Mouse (Mus musculus) midbrain, embryonic 12.5 days (tissue): ENCODE results near the gene Ttll9. TPM values are rescaled to one million over a fixed set of nuclear protein-coding genes. Genes with fewer than 3 reads are reported as not detected.

ENCODE experiments used
- ATAC-seq: fragments of 200-750 bp; cut with Nextera tagmentation; 2 replicates; pipeline ENCODE4 v1.8.0; 2017; ENCODE audit warnings: low read depth, moderate TSS enrichment, moderate library complexity; ENCODE audit not compliant: low FRiP score
- H3K27ac ChIP-seq: fragments of 300-500 bp; sonication (generic); replicated peaks from 2 replicates; pipeline ENCODE4 v1.5.1; 2016; ENCODE audit warnings: mild to moderate bottlenecking
- H3K27me3 ChIP-seq: fragments of 300-500 bp; sonication (generic); 2 replicates; pipeline ENCODE4 v1.6.1; 2016; ENCODE audit warnings: mild to moderate bottlenecking
- H3K36me3 ChIP-seq: fragments of 300-500 bp; sonication (generic); 2 replicates; pipeline ENCODE4 v1.6.1; 2016
- H3K4me1 ChIP-seq: fragments of 300-500 bp; sonication (generic); 2 replicates; pipeline ENCODE4 v1.6.1; 2016
- H3K4me2 ChIP-seq: fragments of 300-500 bp; sonication (generic); replicated peaks from 2 replicates; pipeline ENCODE4 v1.6.1; 2016; ENCODE audit warnings: mild to moderate bottlenecking, moderate library complexity
- H3K4me3 ChIP-seq: fragments of 300-500 bp; sonication (generic); 2 replicates; pipeline ENCODE4 v1.5.1; 2016; ENCODE audit warnings: mild to moderate bottlenecking
- H3K9ac ChIP-seq: fragments of 300-500 bp; sonication (generic); replicated peaks from 2 replicates; pipeline ENCODE4 v1.6.1; 2016; ENCODE audit warnings: mild to moderate bottlenecking, moderate library complexity
- H3K9me3 ChIP-seq: fragments of 300-500 bp; sonication (generic); 2 replicates; pipeline ENCODE4 v1.6.1; 2016; ENCODE audit warnings: mild to moderate bottlenecking
- WGBS: fragments of 180-500 bp; shearing (Covaris S2); methylation state at CpG from one replicate; pipeline ENCODE4 v1.1.7; 2016; 5-methylcytosine and 5-hydroxymethylcytosine counted together
- polyA plus RNA-seq: library from polyadenylated mRNA; unstranded; fragments of >200 nt; fragmentation: Nextera tagmentation; extraction: Ambion mirVana; gene quantifications from 2 replicates; pipeline ENCODE4 v1.2.1, GENCODE M21; 2016

The Ttll9 gene
- polyA plus RNA-seq, 1 experiment from 2014 or later, result 1.7 TPM

DNA sequence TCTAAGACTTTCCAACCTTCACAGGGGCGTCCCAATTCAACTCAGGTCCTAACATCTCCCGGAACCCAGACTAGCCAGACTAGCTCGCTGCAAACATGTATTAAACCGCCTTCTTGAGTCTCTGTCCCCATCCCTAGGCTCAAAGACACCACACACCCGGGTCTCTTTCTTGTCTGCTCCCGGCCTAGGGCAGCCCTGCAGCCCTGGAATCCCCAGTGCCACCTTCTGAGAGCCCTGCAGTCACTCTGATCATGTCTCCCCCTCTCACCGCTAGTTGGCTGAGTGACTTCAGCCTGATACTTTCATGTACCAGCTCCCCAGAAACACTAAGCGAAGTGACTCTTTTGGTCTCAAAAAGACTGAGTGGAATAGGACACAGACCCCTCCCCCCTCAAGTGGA is 18.7 kb upstream of the Ttll9 start:
- Histone ChIP-seq H3K27me3 (peaks cover 93% of the 10 kb centered on the region), H3K4me3 (peak overlapping the region; percentile 50), H3K9me3 (no peaks in the 10 kb centered on the region), H3K4me2 (peak overlapping the region; percentile 91), H3K36me3 (no peaks in the 10 kb centered on the region), H3K27ac (no peak overlapping the region), H3K4me1 (peaks cover 14% of the 10 kb centered on the region), H3K9ac (0 out of 2 replicates have a peak overlapping the region, but pooled peaks have one; percentile 54)
- WGBS, result 7% methylated on average over 8 of the region's 8 CpGs
- no peak for ATAC-seq

DNA sequence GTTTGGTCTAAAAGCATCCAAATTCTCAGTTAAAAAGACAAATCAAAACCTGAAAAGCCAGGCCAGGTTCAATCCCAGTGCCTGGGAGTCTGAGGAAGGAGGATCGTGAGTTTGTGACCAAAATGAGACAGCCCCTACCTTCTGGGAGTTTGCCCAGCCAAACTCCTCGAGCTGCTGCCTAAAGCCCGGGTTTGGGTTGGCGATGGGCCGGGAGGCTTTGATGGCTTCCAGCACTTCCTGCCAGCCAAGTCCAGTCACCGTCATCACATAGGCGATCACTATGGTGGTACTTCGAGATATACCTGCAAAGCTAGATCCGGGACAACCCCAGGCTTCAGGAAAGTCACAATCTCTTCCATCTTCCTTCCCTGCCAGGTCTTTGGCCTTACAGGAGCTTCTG is 18.3 kb upstream of the Ttll9 start:
- no peak overlapping the region for H3K9ac ChIP-seq
- H3K27ac ChIP-seq, result no peak overlapping the region
- no peak for ATAC-seq
- WGBS, result 63% methylated on average over 9 of the region's 9 CpGs
- H3K36me3 ChIP-seq, result no peaks in the 10 kb centered on the region
- no peaks in the 10 kb centered on the region for H3K9me3 ChIP-seq
- H3K4me3 ChIP-seq, result no peak overlapping the region
- H3K4me2 ChIP-seq, result no peak overlapping the region
- H3K4me1 ChIP-seq, result peaks cover 14% of the 10 kb centered on the region
- peaks cover 93% of the 10 kb centered on the region for H3K27me3 ChIP-seq

DNA sequence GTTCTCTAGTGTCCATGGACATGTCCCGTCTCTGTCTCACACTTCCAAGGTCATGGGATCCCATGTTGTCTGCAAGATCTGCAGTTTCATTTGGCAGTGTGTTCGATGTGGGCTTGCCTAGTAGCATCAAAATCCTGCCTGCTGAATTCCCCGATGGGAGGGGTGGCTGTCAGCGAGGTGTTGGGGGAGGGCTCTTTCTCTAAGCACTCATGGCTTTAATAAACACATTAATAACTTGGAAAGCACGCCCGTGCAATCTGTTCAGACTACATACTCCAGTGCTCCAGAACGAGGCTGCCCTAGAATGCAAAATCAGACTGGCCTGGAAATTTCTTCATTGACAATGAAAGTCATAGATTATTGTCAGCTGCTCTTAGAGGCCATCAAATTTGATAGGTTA is 15.2 kb upstream of the Ttll9 start:
- Histone ChIP-seq H3K27ac (no peak overlapping the region), H3K9me3 (no peaks in the 10 kb centered on the region), H3K27me3 (peaks cover 92% of the 10 kb centered on the region), H3K9ac (no peak overlapping the region), H3K4me1 (peaks cover 23% of the 10 kb centered on the region), H3K4me2 (no peak overlapping the region), H3K4me3 (no peak overlapping the region), H3K36me3 (no peaks in the 10 kb centered on the region)
- 75% methylated on average over 7 of the region's 7 CpGs for WGBS
- no peak for ATAC-seq

DNA sequence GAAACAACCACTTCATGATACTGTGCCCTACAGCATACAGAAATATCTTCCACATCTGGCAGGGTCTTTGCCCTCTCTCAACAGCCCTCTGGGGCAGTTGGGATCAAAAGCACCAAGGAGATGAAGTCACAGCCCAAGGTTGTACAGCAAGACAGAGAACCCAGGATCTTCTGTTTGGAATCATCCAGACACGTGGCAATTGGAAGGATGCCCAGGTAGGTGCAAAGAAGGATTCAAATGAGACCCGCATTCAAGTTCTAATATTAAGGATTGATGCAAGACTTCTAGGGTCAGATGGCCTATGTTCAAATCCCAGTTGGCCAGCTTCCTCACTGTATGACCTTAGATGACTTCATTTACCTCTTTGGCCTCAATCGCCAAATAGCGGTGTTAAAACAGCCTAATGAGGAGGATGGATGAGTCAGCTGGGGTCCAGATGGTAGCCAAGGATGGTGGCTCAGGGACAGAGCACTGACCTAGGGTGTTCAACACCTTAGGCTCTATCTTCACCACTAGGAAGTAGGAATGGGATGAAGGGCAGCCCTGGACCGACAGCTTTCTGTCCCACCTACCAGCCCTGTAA is 13.8 kb upstream of the Ttll9 start:
- no peak overlapping the region for H3K27ac ChIP-seq
- H3K4me1 ChIP-seq, result peaks cover 15% of the 10 kb centered on the region
- H3K36me3 ChIP-seq, result no peaks in the 10 kb centered on the region
- no peak overlapping the region for H3K9ac ChIP-seq
- H3K9me3 ChIP-seq, result no peaks in the 10 kb centered on the region
- WGBS, result 88% methylated on average over 5 of the region's 5 CpGs
- peaks cover 86% of the 10 kb centered on the region for H3K27me3 ChIP-seq
- ATAC-seq, result no peak
- H3K4me3 ChIP-seq, result no peak overlapping the region
- H3K4me2 ChIP-seq, result no peak overlapping the region

DNA sequence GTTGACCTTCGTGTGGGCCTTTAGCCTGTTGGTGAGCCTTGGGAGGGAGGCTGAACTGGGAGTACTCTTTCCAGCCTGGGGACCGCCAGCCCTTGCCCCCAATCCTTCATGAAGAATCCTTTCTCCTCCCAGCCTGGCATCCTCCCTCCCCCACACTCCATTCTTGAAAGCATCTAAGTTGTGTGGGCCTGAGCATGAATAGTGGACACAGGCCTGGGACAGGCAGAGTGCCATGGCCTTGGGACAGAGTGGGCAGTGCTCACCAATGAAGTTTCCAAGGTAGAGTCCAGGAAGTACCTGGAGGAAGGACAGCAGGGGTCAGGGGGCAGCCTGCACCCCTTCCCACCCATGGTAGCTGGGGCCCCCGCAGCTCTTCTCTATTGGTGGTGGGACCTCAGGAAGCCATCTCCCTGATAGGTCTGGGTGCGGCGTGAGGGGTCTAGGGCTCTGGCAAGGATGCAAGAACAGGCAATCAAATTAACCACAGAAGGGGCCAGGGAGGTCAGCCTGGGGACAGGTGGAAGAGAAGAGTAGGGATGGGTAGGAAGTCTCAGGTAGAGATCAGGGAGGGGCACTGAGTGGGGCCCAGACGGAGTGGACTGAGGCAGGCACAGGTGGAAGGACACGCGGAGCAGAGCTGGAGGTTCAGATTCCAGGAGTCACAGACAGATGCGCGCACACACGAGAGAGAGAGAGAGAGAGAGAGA is 11.8 kb upstream of the Ttll9 start:
- peak; percentile 10; the same call in 1 of the 2 replicates for ATAC-seq
- Histone ChIP-seq H3K9ac (0 out of 2 replicates have a peak overlapping the region, but pooled peaks have one; percentile 78), H3K4me2 (peak overlapping the region; percentile 98), H3K4me1 (peaks cover 13% of the 10 kb centered on the region; the same call in 1 of the 2 replicates), H3K9me3 (no peaks in the 10 kb centered on the region), H3K36me3 (no peaks in the 10 kb centered on the region), H3K27ac (no peak overlapping the region), H3K27me3 (peaks cover 72% of the 10 kb centered on the region), H3K4me3 (peak overlapping the region; percentile 66)
- WGBS, result 46% methylated on average over 11 of the region's 11 CpGs

DNA sequence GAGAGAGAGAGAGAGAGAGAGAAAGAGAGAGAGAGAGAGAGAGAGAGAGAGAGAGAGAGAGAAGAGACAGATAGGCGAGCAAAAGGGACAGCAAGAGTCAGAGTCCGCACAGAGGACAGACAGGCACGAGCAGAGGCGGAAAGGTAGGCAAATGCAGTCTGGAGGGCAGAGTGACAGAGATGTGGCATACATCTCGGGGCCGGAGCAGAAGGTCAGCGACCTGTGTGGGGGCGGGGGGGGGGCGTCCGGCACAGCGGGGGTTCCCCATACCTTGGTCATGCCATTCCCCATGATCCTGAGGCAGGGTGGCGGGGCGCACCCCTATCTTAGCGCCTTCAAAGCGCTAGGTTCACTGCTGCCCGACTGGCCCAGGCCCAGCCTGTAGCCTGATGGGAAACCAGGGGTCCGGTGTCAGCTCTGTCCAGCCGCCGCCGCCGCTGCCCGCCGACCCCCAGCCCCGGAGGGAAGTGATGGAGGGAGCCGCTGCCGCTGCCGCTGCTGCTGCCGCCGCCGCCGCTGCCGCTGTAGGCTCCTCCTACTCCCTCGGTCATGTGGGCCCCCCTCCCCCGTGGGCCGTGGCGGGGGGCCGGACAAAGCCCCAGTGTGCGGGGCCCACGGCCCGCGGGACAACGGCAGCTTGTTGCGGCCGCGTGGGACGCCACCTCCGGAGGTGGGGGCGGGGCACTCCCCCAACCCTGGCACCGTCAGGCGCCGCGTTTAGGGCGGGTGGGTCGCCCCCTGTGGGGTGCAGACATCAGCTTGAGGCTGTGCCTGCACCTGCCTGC is 11.0 kb upstream of the Ttll9 start, which contains the start of gene Dusp15:
Dusp15 (minus strand) TSS at position 634 of the 785 bp plus-strand sequence.
- Histone ChIP-seq H3K4me1 (peaks cover 13% of the 10 kb centered on the region; the same call in 1 of the 2 replicates), H3K4me2 (peak within 1 kb of the TSS; percentile 98), H3K9ac (peak within 1 kb of the TSS; percentile 78), H3K27me3 (peaks cover 65% of the 10 kb centered on the region), H3K4me3 (peak within 1 kb of the TSS; percentile 66), H3K27ac (peak within 1 kb of the TSS; percentile 27), H3K9me3 (no peaks in the 10 kb centered on the region), H3K36me3 (no peaks in the 10 kb centered on the region)
- ATAC-seq, result peak; percentile 79
- WGBS, result 2% methylated on average over 53 of the region's 54 CpGs

DNA sequence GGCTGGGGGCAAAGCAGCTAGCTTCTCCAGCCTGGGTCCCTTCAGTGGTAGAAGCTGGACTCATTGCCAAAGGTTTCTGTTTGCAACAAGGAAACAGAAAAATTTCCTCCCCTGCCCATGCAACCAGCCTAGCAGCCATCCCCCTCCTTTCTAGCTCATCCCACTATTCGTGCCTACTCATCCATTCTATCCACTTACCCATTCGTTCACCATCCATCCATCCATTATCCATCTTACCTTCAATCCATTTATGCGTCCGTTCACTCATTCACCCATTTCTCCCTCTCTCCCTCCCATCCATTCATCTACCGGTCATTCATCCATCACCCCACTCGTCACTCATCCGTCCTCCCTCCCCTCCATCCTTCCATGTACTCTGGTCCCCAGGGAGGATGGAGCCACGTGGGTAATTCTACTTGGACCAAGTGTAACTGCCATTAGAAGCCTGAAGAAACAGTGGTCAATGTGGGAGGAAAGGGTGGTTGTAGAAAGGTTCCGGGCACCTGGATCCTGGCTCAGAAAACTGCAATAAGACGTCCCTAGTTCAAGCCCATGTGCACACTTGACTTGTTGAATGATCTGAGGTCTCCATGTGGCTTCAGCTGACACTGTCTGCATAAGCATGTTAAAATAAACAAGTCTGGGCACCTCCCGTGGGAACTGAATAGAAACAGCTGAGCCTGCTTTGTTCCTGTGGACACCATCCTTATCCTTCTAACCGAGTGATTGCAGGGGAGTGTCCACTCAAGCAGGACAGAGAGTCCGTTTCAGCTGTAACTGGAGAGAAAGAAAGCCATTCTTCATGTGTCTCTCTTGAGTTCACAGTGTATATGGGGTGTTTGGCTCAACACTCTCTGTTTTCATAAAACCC is 10.2 kb upstream of the Ttll9 start:
- Histone ChIP-seq H3K27me3 (peaks cover 56% of the 10 kb centered on the region), H3K27ac (peak overlapping the region; percentile 27)
- WGBS, result 13% methylated on average over 13 of the region's 13 CpGs

DNA sequence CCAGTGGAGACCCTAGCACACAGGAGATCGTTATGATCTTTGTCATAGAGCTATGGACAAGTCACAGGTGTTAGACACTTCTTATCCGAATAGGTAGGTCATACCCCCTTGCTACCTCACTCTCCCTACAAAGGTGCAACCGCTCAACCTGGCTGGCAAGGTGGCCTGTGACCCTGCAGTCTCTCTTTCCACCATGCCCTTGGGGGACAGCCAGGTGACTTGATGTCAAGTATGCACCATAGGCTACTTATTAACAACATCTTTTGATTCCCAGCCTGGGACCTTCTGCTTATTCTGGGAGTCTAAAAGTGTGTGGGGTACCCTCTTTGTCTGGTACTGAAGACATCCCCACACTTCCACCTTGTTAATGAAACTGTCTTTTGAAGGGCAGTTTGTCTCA is 4.2 kb upstream of the Ttll9 start:
- H3K36me3 ChIP-seq, result no peaks in the 10 kb centered on the region
- ATAC-seq, result no peak
- H3K9me3 ChIP-seq, result no peaks in the 10 kb centered on the region
- no peak overlapping the region for H3K4me2 ChIP-seq
- 78% methylated on average over 3 of the region's 3 CpGs for WGBS
- H3K4me1 ChIP-seq, result no peaks in the 10 kb centered on the region
- no peak overlapping the region for H3K4me3 ChIP-seq
- no peak overlapping the region for H3K9ac ChIP-seq
- no peak overlapping the region for H3K27ac ChIP-seq
- peaks cover 13% of the 10 kb centered on the region for H3K27me3 ChIP-seq

More for the DNA sequence above, 10.2 kb upstream of the Ttll9 start:
- Histone ChIP-seq H3K36me3 (no peaks in the 10 kb centered on the region), H3K9ac (peak overlapping the region; percentile 78), H3K4me3 (peak overlapping the region; percentile 66), H3K4me2 (peak overlapping the region; percentile 98), H3K4me1 (peaks cover 13% of the 10 kb centered on the region; the same call in 1 of the 2 replicates), H3K9me3 (no peaks in the 10 kb centered on the region)
- 0 out of 2 replicates have a peak, but pooled peaks have one; percentile 13 for ATAC-seq

DNA sequence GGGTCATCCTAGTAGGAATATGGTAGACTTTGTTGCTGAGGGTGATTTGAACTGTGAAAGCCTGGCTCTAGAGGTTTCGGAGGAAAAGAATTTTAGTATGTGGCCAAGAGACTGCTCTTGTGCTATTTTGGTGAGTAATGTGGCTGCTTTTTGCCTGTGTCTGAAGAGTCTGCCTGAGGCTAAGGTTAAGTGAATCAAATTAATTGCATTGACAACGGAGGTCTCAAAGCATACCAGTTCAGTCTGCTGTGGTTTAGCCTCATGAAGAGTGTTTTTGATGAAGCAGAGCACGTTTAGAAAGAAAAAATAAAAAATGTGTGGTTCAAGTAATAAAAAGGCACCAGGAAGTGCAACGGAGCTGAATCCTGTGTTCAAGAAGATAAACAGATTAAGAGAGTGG is 3.3 kb downstream of the Ttll9 start:
- H3K4me3 ChIP-seq, result no peak overlapping the region
- no peak overlapping the region for H3K4me2 ChIP-seq
- WGBS, result 67% methylated on average over 4 of the region's 4 CpGs
- no peaks in the 10 kb centered on the region for H3K27me3 ChIP-seq
- H3K9ac ChIP-seq, result no peak overlapping the region
- H3K4me1 ChIP-seq, result no peaks in the 10 kb centered on the region
- H3K36me3 ChIP-seq, result no peaks in the 10 kb centered on the region
- no peak for ATAC-seq
- no peaks in the 10 kb centered on the region for H3K9me3 ChIP-seq
- no peak overlapping the region for H3K27ac ChIP-seq

DNA sequence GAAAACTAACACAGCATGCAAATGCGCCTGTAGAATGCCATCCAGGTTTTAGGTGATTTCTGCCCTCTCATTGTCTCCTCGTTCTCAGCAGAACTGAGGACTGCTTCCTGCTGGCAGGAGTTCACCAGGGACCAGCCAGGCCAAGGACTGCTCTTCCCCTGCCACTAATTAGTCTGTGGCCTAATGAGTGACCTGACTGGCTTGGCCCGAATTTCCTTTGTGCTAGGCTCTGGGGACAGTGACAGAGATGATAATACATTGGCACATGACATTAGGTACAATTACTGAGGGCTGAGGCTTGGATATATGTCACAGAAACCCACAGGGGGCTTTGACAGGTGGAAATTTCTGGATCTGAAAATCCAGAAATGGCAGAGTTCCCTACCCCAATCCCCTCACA is 14.7 kb downstream of the Ttll9 start:
- H3K4me1 ChIP-seq, result no peaks in the 10 kb centered on the region
- H3K4me3 ChIP-seq, result no peak overlapping the region
- H3K27me3 ChIP-seq, result 0 out of 2 replicates have a peak, but pooled peaks cover under 1% of the 10 kb centered on the region
- no peak for ATAC-seq
- WGBS, result 71% methylated on average over 3 of the region's 3 CpGs
- no peak overlapping the region for H3K9ac ChIP-seq
- H3K9me3 ChIP-seq, result no peaks in the 10 kb centered on the region
- H3K36me3 ChIP-seq, result no peaks in the 10 kb centered on the region
- no peak overlapping the region for H3K4me2 ChIP-seq
- no peak overlapping the region for H3K27ac ChIP-seq

DNA sequence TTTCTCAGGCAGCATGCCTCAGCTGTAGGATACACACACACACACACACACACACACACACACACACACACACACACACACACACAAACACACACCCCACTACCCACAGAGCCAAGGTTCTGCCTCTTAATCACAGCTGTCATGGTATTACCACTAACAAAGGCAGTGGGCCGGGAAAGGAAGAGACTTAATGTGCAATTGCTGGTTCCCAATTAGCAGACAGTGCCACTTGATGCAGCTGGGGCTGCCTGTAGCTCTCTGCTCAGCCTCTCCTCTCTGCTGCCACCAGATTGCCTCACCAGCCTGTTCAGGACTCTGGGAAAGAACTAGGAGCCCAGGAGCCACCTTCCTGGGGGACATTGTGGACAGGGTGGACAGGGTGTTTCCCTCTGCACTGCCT is 23.3 kb downstream of the Ttll9 start:
- Histone ChIP-seq H3K9ac (no peak overlapping the region; the same call in 1 of the 2 replicates), H3K27ac (no peak overlapping the region), H3K27me3 (peaks cover 3% of the 10 kb centered on the region; the same call in 1 of the 2 replicates), H3K4me2 (no peak overlapping the region), H3K4me1 (peaks cover 7% of the 10 kb centered on the region; the same call in 1 of the 2 replicates), H3K4me3 (no peak overlapping the region), H3K9me3 (no peaks in the 10 kb centered on the region), H3K36me3 (no peaks in the 10 kb centered on the region)
- 0 out of 2 replicates have a peak, but pooled peaks have one; percentile 19 for ATAC-seq
- WGBS, result 36% methylated on average over 1 of the region's 1 CpGs
